Mouse (Mus musculus): ENCODE results near the gene Gls.

DNA sequence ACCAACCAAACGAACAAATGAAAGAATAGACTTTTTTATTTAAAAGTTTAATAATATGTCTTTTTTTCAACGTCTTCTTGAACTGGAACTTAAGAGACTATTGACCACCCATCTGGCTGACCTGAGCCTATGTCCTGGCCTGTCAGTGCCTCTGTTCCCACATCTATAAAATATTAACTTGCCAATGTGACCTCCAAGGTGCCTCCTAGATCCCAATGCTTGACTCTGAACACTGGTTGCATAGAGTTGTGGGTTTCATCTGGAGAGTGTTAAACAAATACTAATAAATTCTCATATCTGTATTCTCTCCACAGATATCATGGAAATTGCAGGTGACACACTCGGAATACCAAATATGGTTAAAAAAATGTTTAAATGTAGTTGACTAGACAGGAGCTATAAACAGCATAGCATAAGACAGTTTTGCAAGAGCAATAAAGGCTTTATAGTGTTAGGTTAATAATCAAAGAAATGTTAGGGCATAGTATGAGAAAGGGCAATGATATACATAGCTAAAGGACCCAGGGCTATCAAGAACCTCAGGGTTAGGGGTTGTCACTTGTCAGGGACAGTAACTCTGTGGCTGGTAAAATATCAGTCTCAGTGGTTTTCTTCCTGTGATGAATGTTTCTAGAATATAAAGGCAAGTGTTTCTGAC lies 16.0 kb upstream of the Gls start:
- TF ChIP-seq CTCF (IDR thresholded peaks at IDR 0.05; ENCODE audit: low read depth) (no peak), EP300 (IDR thresholded peaks at IDR 0.05; ENCODE audit: low read depth) (no peak)
